Mouse (Mus musculus): Measurements from ENCODE around the gene Sparcl1.

Sparcl1 gene

GRCm38 (mm10) chr5:104061936-104062772 is 51.4 kb downstream of the Sparcl1 start:
- no peak for DNase-seq

- DNase-seq = no peak
Measured at GRCm38 (mm10) chr5:104060429-104060828, 53.1 kb downstream of the Sparcl1 start.

GRCm38 (mm10) chr5:104059628-104060027 is 53.9 kb downstream of the Sparcl1 start:
- DNase-seq = no peak

GRCm38 (mm10) chr5:104058021-104058420 is 55.5 kb downstream of the Sparcl1 start:
- peak; percentile 16 to 45 for DNase-seq

GRCm38 (mm10) chr5:104056295-104056694 is 57.2 kb downstream of the Sparcl1 start:
- DNase-seq = no peak

- DNase-seq = no peak
Measured at GRCm38 (mm10) chr5:104055816-104056215, 57.7 kb downstream of the Sparcl1 start.

- no peak for DNase-seq
Measured at GRCm38 (mm10) chr5:104054938-104055337, 58.6 kb downstream of the Sparcl1 start.

GRCm38 (mm10) chr5:104052956-104053355 is 60.6 kb downstream of the Sparcl1 start:
- peak in 1 of 2 experiments; percentile 14 for DNase-seq

GRCm38 (mm10) chr5:104048139-104048538 is 65.4 kb downstream of the Sparcl1 start:
- no peak for DNase-seq

- DNase-seq = no peak
Measured at GRCm38 (mm10) chr5:104047200-104048105, 66.1 kb downstream of the Sparcl1 start.

GRCm38 (mm10) chr5:104046256-104047199 is 67.0 kb downstream of the Sparcl1 start, which contains the start of gene Nudt9:
Gene Nudt9 (plus strand): TSS chr5:104046306.
- DNase-seq = peak; percentile 97 to 98

GRCm38 (mm10) chr5:104043704-104044103 is 69.8 kb downstream of the Sparcl1 start:
- no peak for DNase-seq

- no peak for DNase-seq
Measured at GRCm38 (mm10) chr5:104042906-104043305, 70.6 kb downstream of the Sparcl1 start.

GRCm38 (mm10) chr5:104039154-104039932 is 74.2 kb downstream of the Sparcl1 start:
- peak; percentile 42 to 49 for DNase-seq

GRCm38 (mm10) chr5:104036686-104037085 is 76.8 kb downstream of the Sparcl1 start:
- DNase-seq = no peak

- no peak for DNase-seq
Measured at GRCm38 (mm10) chr5:104035824-104036223, 77.7 kb downstream of the Sparcl1 start.

GRCm38 (mm10) chr5:104035066-104035465 is 78.5 kb downstream of the Sparcl1 start:
- no peak for DNase-seq

- no peak for DNase-seq
Measured at GRCm38 (mm10) chr5:104032434-104033097, 81.0 kb downstream of the Sparcl1 start.

Data from cerebellum, postnatal 36 days (tissue).